Mouse (Mus musculus): ENCODE measurements around the gene Slc25a21. TPM values are rescaled to one million over a fixed set of nuclear protein-coding genes. Genes with fewer than 3 reads are reported as not detected.

The Slc25a21 gene
- polyA plus RNA-seq, 1 experiment from 2014 or later, result 0.84 TPM

GRCm38 (mm10) chr12:56718707-56719051 is 478.6 kb downstream of the Slc25a21 start:
- peaks cover 33% of the 10 kb centered on the region for H3K27me3 ChIP-seq
- 21% methylated on average over 6 of the region's 6 CpGs for WGBS
- ATAC-seq (ENCODE audit: insufficient number of reproducible peaks, low FRiP score, low TSS enrichment, low read depth), result 0 out of 2 replicates have a peak, but pooled peaks have one; percentile 11
- no peak overlapping the region for H3K27ac ChIP-seq (replicated peaks)
- H3K9ac ChIP-seq, result no peak overlapping the region
- H3K36me3 ChIP-seq, result no peaks in the 10 kb centered on the region
- H3K4me2 ChIP-seq (replicated peaks), result peak overlapping the region; percentile 19; the same call in 1 of the 2 replicates
- no peaks in the 10 kb centered on the region for H3K9me3 ChIP-seq (replicated peaks)
- H3K4me1 ChIP-seq, result peaks cover 4% of the 10 kb centered on the region; the same call in 1 of the 2 replicates
- H3K4me3 ChIP-seq (replicated peaks), result no peak overlapping the region

- no peaks in the 10 kb centered on the region for H3K9me3 ChIP-seq (replicated peaks)
- WGBS, result 8% methylated on average over 14 of the region's 14 CpGs
- ATAC-seq (ENCODE audit: insufficient number of reproducible peaks, low FRiP score, low TSS enrichment, low read depth), result peak; percentile 67
Measured at GRCm38 (mm10) chr12:56717971-56718706, 479.1 kb downstream of the Slc25a21 start.

GRCm38 (mm10) chr12:56701004-56701403 is 496.3 kb downstream of the Slc25a21 start:
- H3K4me1 ChIP-seq, result peaks cover 20% of the 10 kb centered on the region
- H3K4me2 ChIP-seq (replicated peaks), result no peak overlapping the region
- no peak for ATAC-seq (ENCODE audit: insufficient number of reproducible peaks, low FRiP score, low TSS enrichment, low read depth)
- peaks cover 59% of the 10 kb centered on the region for H3K27me3 ChIP-seq
- no peaks in the 10 kb centered on the region for H3K9me3 ChIP-seq (replicated peaks)
- H3K4me3 ChIP-seq (replicated peaks), result no peak overlapping the region
- no peak overlapping the region for H3K27ac ChIP-seq (replicated peaks)
- H3K36me3 ChIP-seq, result no peaks in the 10 kb centered on the region
- H3K9ac ChIP-seq, result no peak overlapping the region
- 15% methylated on average over 6 of the region's 6 CpGs for WGBS

More at GRCm38 (mm10) chr12:56717971-56718706, 479.1 kb downstream of the Slc25a21 start:
- peaks cover 33% of the 10 kb centered on the region for H3K27me3 ChIP-seq
- H3K27ac ChIP-seq (replicated peaks), result no peak overlapping the region
- H3K4me2 ChIP-seq (replicated peaks), result peak overlapping the region; percentile 19; the same call in 1 of the 2 replicates
- no peak overlapping the region for H3K4me3 ChIP-seq (replicated peaks)
- H3K4me1 ChIP-seq, result peaks cover 4% of the 10 kb centered on the region; the same call in 1 of the 2 replicates
- H3K36me3 ChIP-seq, result no peaks in the 10 kb centered on the region
- no peak overlapping the region for H3K9ac ChIP-seq

GRCm38 (mm10) chr12:56699915-56700900 is 497.1 kb downstream of the Slc25a21 start:
- ATAC-seq (ENCODE audit: insufficient number of reproducible peaks, low FRiP score, low TSS enrichment, low read depth), result no peak
- peaks cover 67% of the 10 kb centered on the region for H3K27me3 ChIP-seq
- H3K9ac ChIP-seq, result no peak overlapping the region
- H3K9me3 ChIP-seq (replicated peaks), result no peaks in the 10 kb centered on the region
- no peak overlapping the region for H3K27ac ChIP-seq (replicated peaks)
- peak overlapping the region; percentile 26 for H3K4me3 ChIP-seq (replicated peaks)
- H3K36me3 ChIP-seq, result no peaks in the 10 kb centered on the region
- H3K4me2 ChIP-seq (replicated peaks), result peak overlapping the region; percentile 28
- 12% methylated on average over 44 of the region's 44 CpGs for WGBS
- peaks cover 28% of the 10 kb centered on the region for H3K4me1 ChIP-seq

- 20% methylated on average over 3 of the region's 3 CpGs for WGBS
- H3K4me1 ChIP-seq, result peaks cover 30% of the 10 kb centered on the region
- ATAC-seq (ENCODE audit: insufficient number of reproducible peaks, low FRiP score, low TSS enrichment, low read depth), result no peak
- no peaks in the 10 kb centered on the region for H3K36me3 ChIP-seq
- peaks cover 72% of the 10 kb centered on the region for H3K27me3 ChIP-seq
- no peaks in the 10 kb centered on the region for H3K9me3 ChIP-seq (replicated peaks)
- H3K27ac ChIP-seq (replicated peaks), result no peak overlapping the region
- 0 out of 2 replicates have a peak overlapping the region, but pooled peaks have one; percentile 28 for H3K4me2 ChIP-seq (replicated peaks)
- H3K4me3 ChIP-seq (replicated peaks), result peak overlapping the region; percentile 26; the same call in 1 of the 2 replicates
- no peak overlapping the region for H3K9ac ChIP-seq
Measured at GRCm38 (mm10) chr12:56699351-56699750, 497.9 kb downstream of the Slc25a21 start.

GRCm38 (mm10) chr12:56698191-56698980 is 498.9 kb downstream of the Slc25a21 start:
- H3K4me3 ChIP-seq (replicated peaks), result peak overlapping the region; percentile 47
- WGBS, result 5% methylated on average over 8 of the region's 8 CpGs
- no peak overlapping the region for H3K27ac ChIP-seq (replicated peaks)
- H3K4me2 ChIP-seq (replicated peaks), result 0 out of 2 replicates have a peak overlapping the region, but pooled peaks have one; percentile 15
- H3K9ac ChIP-seq, result no peak overlapping the region
- H3K36me3 ChIP-seq, result no peaks in the 10 kb centered on the region
- H3K27me3 ChIP-seq, result peaks cover 81% of the 10 kb centered on the region
- H3K9me3 ChIP-seq (replicated peaks), result no peaks in the 10 kb centered on the region
- H3K4me1 ChIP-seq, result peaks cover 30% of the 10 kb centered on the region
- ATAC-seq (ENCODE audit: insufficient number of reproducible peaks, low FRiP score, low TSS enrichment, low read depth), result no peak

DNA sequence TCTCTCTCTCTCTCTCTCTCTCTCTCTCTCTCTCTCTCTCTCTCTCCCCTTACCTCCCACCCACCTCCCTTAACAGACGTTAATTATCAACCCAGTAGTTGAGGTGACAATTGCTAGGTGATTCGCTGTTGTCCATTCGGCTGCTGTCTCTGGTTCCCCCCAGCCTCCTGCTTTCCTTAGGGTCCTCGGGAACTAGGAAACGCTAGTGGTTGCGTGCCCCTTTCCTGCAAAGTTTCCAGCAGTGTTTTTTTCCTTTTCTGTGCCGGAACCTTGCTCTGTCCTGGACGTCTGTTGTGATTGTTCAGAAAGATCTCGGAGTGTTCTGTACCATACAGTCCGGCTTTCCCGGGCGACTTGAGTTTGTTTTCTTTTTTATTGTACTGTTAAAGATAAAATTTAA is 499.5 kb downstream of the Slc25a21 start:
- Histone ChIP-seq H3K27ac (replicated peaks) (no peak overlapping the region), H3K4me1 (peaks cover 30% of the 10 kb centered on the region), H3K4me3 (replicated peaks) (peak overlapping the region; percentile 47), H3K9ac (no peak overlapping the region), H3K4me2 (replicated peaks) (peak overlapping the region; percentile 57), H3K27me3 (peaks cover 87% of the 10 kb centered on the region), H3K36me3 (no peaks in the 10 kb centered on the region), H3K9me3 (replicated peaks) (no peaks in the 10 kb centered on the region)
- WGBS, result 3% methylated on average over 12 of the region's 12 CpGs
- no peak for ATAC-seq (ENCODE audit: insufficient number of reproducible peaks, low FRiP score, low TSS enrichment, low read depth)

GRCm38 (mm10) chr12:56697011-56697740 is 500.1 kb downstream of the Slc25a21 start:
- no peak overlapping the region for H3K9ac ChIP-seq
- no peaks in the 10 kb centered on the region for H3K9me3 ChIP-seq (replicated peaks)
- peak overlapping the region; percentile 47 for H3K4me3 ChIP-seq (replicated peaks)
- WGBS, result 2% methylated on average over 36 of the region's 36 CpGs
- no peaks in the 10 kb centered on the region for H3K36me3 ChIP-seq
- H3K27ac ChIP-seq (replicated peaks), result 0 out of 2 replicates have a peak overlapping the region, but pooled peaks have one; percentile 22
- no peak for ATAC-seq (ENCODE audit: insufficient number of reproducible peaks, low FRiP score, low TSS enrichment, low read depth)
- peaks cover 88% of the 10 kb centered on the region for H3K27me3 ChIP-seq
- H3K4me1 ChIP-seq, result peaks cover 36% of the 10 kb centered on the region
- peak overlapping the region; percentile 57 for H3K4me2 ChIP-seq (replicated peaks)

DNA sequence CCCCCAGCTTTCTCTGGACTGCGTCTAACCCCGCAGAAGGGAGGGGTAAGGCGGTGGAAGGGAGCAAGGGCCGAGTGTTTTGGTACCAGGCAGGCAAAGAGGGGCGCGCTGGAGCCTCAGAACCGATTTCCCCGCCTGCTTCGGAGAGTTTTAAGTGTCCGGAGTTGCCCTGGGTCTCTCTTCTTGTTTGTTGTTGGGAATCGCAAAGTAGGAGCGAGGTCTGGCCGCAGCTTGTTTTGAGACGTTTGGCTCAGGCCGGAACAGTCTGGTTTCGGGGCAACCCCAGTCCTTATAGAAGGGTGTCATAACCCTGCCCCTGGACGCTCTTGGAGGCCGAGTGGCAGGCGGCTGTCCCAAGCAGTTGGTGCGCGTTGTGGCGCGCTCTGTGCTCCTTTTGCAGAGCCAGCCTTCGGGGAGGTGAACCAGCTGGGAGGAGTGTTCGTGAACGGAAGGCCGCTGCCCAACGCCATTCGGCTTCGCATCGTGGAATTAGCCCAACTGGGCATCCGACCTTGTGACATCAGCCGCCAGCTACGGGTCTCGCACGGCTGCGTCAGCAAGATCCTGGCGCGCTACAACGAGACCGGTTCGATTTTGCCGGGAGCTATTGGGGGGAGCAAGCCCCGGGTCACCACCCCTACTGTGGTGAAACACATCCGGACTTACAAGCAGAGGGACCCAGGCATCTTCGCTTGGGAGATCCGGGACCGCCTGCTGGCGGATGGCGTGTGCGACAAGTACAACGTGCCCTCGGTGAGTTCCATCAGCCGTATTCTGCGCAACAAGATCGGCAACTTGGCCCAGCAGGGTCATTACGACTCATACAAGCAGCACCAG is 500.9 kb downstream of the Slc25a21 start:
- Histone ChIP-seq H3K4me2 (replicated peaks) (peak overlapping the region; percentile 57), H3K36me3 (no peaks in the 10 kb centered on the region), H3K9ac (peak overlapping the region; percentile 39; the same call in 1 of the 2 replicates), H3K27me3 (peaks cover 93% of the 10 kb centered on the region), H3K4me1 (peaks cover 41% of the 10 kb centered on the region), H3K4me3 (replicated peaks) (peak overlapping the region; percentile 47), H3K9me3 (replicated peaks) (no peaks in the 10 kb centered on the region), H3K27ac (replicated peaks) (peak overlapping the region; percentile 55; the same call in 1 of the 2 replicates)
- WGBS, result under 1% methylated on average over 57 of the region's 57 CpGs
- no peak for ATAC-seq (ENCODE audit: insufficient number of reproducible peaks, low FRiP score, low TSS enrichment, low read depth)

Data from embryonic facial prominence, embryonic 15.5 days (tissue).